Comparison of ENCODE assay signal across 21 mouse cellular contexts in the genomic region with DNA sequence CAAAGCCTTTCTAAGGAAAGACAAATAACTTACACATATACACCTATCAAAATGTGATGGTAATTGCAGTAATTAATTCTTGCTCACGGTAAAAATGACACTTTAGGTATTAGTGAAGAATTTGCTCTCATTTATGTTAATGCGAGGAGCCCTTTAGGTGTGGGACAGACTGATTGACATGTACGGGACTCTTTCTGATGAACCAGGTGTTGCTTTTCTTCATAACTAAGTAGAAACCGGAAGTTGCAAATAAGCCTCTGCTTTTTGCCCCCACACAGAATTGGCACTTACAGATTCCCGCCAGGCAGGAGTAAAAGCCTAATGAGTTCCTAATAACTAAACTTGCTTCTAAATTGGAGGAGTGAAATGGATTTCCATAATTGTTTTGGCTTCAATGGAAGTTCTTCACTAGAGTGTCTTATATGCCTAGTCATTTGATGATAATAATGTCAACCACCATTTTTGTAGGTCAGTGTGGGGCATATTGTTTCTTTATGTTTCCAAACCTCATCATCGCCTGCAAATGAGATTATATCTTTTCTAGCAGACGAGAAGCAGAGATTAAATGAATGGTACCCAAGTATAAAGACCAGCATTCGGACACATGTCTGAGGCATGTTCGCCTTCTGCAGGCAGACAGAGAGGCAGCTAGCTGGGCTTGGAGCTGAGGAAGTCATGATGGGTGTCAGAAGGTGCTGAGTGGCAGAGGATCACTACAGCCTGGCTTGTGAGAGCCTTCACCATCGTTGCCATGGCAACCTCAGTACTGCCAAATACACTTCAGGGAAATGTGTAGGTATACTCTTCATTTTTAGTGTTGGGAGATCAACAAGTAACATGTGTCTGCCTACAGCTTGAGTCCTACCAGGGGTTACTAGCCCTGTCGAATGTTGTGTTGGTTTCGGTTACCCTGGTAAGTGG.
A peak's percentile ranks its signal among the peaks of the same experiment; 100 is the strongest.
DNase-seq lines count a peak whose midpoint lies in the region; ATAC-seq lines count a peak whose summit lies in the region.
"Had no signal": no experiment of that assay in that cellular context is flagged by ENCODE, and none has a peak within 500 bp of the region (broad histone marks: within the 10 kb centered on the region; RNA-seq: fewer than 3 reads in every experiment).

No protein-coding gene starts in this region.

- 69% methylated on average over 12 of the region's 12 CpGs for WGBS in forebrain, embryonic 15.5 days
- WGBS in forebrain, embryonic 13.5 days = 71% methylated on average over 12 of the region's 12 CpGs
- WGBS in neural tube, embryonic 14.5 days = 92% methylated on average over 12 of the region's 12 CpGs
- 81% methylated on average over 12 of the region's 12 CpGs for WGBS in midbrain, embryonic 15.5 days
- 89% methylated on average over 12 of the region's 12 CpGs for WGBS in limb, embryonic 10.5 days

- no peak overlapping the region for H3K4me2 ChIP-seq in forebrain, embryonic 15.5 days (replicated peaks)
- H3K4me2 ChIP-seq in forebrain, embryonic 13.5 days = no peak overlapping the region
- no peak overlapping the region for H3K4me2 ChIP-seq in neural tube, embryonic 14.5 days (ENCODE audit: low read depth, low read length)
- no peak overlapping the region for H3K4me2 ChIP-seq in midbrain, embryonic 15.5 days
- H3K4me2 ChIP-seq: heart, embryonic 11.5 days; lung, embryonic 14.5 days had no signal

- H3K27me3 ChIP-seq in forebrain, embryonic 15.5 days = no peaks in the 10 kb centered on the region
- no peaks in the 10 kb centered on the region for H3K27me3 ChIP-seq in forebrain, embryonic 13.5 days
- no peaks in the 10 kb centered on the region for H3K27me3 ChIP-seq in neural tube, embryonic 14.5 days (ENCODE audit: control insufficient read depth, insufficient read depth, low read length)
- no peaks in the 10 kb centered on the region for H3K27me3 ChIP-seq in midbrain, embryonic 15.5 days (replicated peaks)
- H3K27me3 ChIP-seq in limb, embryonic 10.5 days (ENCODE audit: low read depth, poor library complexity, severe bottlenecking) = no peaks in the 10 kb centered on the region

- no peak overlapping the region for H3K4me3 ChIP-seq in forebrain, embryonic 15.5 days
- H3K4me3 ChIP-seq in forebrain, embryonic 13.5 days = no peak overlapping the region
- no peak overlapping the region for H3K4me3 ChIP-seq in neural tube, embryonic 14.5 days (ENCODE audit: low read depth, low read length)
- H3K4me3 ChIP-seq in midbrain, embryonic 15.5 days = no peak overlapping the region
- H3K4me3 ChIP-seq in limb, embryonic 10.5 days = no peak overlapping the region

- no peak overlapping the region for H3K9ac ChIP-seq in forebrain, embryonic 15.5 days (replicated peaks)
- no peak overlapping the region for H3K9ac ChIP-seq in forebrain, embryonic 13.5 days
- no peak overlapping the region for H3K9ac ChIP-seq in neural tube, embryonic 14.5 days (replicated peaks; ENCODE audit: low read depth, low read length)
- H3K9ac ChIP-seq in midbrain, embryonic 15.5 days = no peak overlapping the region
- H3K9ac ChIP-seq: liver, embryonic 14.5 days; lung, embryonic 14.5 days had no signal

- ATAC-seq in forebrain, embryonic 15.5 days (replicated peaks) = 0 out of 2 replicates have a peak, but pooled peaks have one; percentile 15
- ATAC-seq in forebrain, embryonic 13.5 days = no peak
- 0 out of 2 replicates have a peak, but pooled peaks have one; percentile 23 for ATAC-seq in neural tube, embryonic 14.5 days (ENCODE audit: low read depth)
- peak; percentile 62; the same call in 1 of the 2 replicates for ATAC-seq in midbrain, embryonic 15.5 days (replicated peaks)
- ATAC-seq: hindbrain, embryonic 16.5 days; intestine, embryonic 16.5 days had no signal

- H3K4me1 ChIP-seq in forebrain, embryonic 15.5 days = peaks cover 12% of the 10 kb centered on the region
- peaks cover 9% of the 10 kb centered on the region for H3K4me1 ChIP-seq in forebrain, embryonic 13.5 days
- no peaks in the 10 kb centered on the region; the same call in 1 of the 2 replicates for H3K4me1 ChIP-seq in neural tube, embryonic 14.5 days (ENCODE audit: control insufficient read depth, insufficient read depth, low read length)
- H3K4me1 ChIP-seq in midbrain, embryonic 15.5 days = no peaks in the 10 kb centered on the region; the same call in 1 of the 2 replicates
- H3K4me1 ChIP-seq in limb, embryonic 10.5 days = peaks cover 21% of the 10 kb centered on the region

- DNase-seq in neural tube, embryonic 10.5 days (ENCODE audit: extremely low spot score, low spot score) = no peak
- DNase-seq in gastrocnemius, adult 8-10 months (ENCODE audit: low spot score in 2 of 2) = no peak
- DNase-seq in limb, embryonic 10.5 days (ENCODE audit: low spot score) = no peak
- DNase-seq: adrenal gland, postnatal 14 days; cerebellum, adult 11 months; cerebellum, adult 9-11 months; heart, adult 11 months; kidney, adult 9 months; kidney, postnatal 14 days; layer of hippocampus, postnatal 36 days; lung, embryonic 14.5 days; right cerebral cortex, postnatal 4 days; thymus, postnatal 25 days had no signal

- no peaks in the 10 kb centered on the region for H3K36me3 ChIP-seq in forebrain, embryonic 15.5 days
- H3K36me3 ChIP-seq in forebrain, embryonic 13.5 days (ENCODE audit: poor library complexity, severe bottlenecking) = no peaks in the 10 kb centered on the region
- no peaks in the 10 kb centered on the region for H3K36me3 ChIP-seq in neural tube, embryonic 14.5 days (ENCODE audit: control insufficient read depth, insufficient read depth, low read length)
- H3K36me3 ChIP-seq in midbrain, embryonic 15.5 days (replicated peaks) = no peaks in the 10 kb centered on the region
- H3K36me3 ChIP-seq in limb, embryonic 10.5 days = no peaks in the 10 kb centered on the region

- H3K27ac ChIP-seq in forebrain, embryonic 15.5 days (replicated peaks) = no peak overlapping the region
- no peak overlapping the region for H3K27ac ChIP-seq in forebrain, embryonic 13.5 days
- no peak overlapping the region for H3K27ac ChIP-seq in neural tube, embryonic 14.5 days (ENCODE audit: low read depth, low read length)
- H3K27ac ChIP-seq in midbrain, embryonic 15.5 days = no peak overlapping the region
- H3K27ac ChIP-seq in limb, embryonic 10.5 days = no peak overlapping the region
- H3K27ac ChIP-seq: liver, embryonic 14.5 days had no signal

- H3K9me3 ChIP-seq in forebrain, embryonic 15.5 days = no peaks in the 10 kb centered on the region
- H3K9me3 ChIP-seq in forebrain, embryonic 13.5 days (replicated peaks) = no peaks in the 10 kb centered on the region
- no peaks in the 10 kb centered on the region for H3K9me3 ChIP-seq in neural tube, embryonic 14.5 days (ENCODE audit: control insufficient read depth, low read length)
- H3K9me3 ChIP-seq in midbrain, embryonic 15.5 days = no peaks in the 10 kb centered on the region
- no peaks in the 10 kb centered on the region for H3K9me3 ChIP-seq in limb, embryonic 10.5 days (replicated peaks)
